9 mouse cellular contexts compared by ENCODE assay signal in the genomic region with DNA sequence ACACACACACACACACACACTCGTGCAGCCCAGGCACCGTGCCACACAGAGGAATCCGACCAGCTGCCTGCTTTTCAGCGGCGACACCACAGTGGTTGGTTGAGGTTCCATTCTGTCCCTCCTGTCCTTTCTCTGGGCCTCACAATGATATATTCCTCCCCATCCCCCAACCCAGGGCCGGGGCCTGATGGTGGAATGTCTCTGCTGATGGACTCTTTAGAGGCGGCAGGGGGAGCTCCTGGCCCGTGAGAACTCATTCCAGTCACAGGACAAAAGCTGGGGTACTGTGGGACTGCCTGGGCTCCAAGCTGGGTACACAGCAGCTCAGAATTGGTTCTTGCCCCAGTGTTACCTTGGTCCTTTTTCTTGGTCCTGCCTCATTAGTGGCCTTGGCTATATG.
DNase-seq lines count a peak whose midpoint lies in the region; ATAC-seq lines count a peak whose summit lies in the region.
"Had no signal": no experiment of that assay in that cellular context is flagged by ENCODE, and none has a peak within 500 bp of the region (broad histone marks: within the 10 kb centered on the region; RNA-seq: fewer than 3 reads in every experiment).

No protein-coding gene starts in this region.

- H3K4me3 ChIP-seq in forebrain, embryonic 10.5 days: no peak overlapping the region
- H3K4me3 ChIP-seq: limb, embryonic 15.5 days had no signal

- peaks cover 80% of the 10 kb centered on the region for H3K4me1 ChIP-seq in forebrain, embryonic 10.5 days
- H3K4me1 ChIP-seq: limb, embryonic 15.5 days had no signal

- H3K27ac ChIP-seq in forebrain, embryonic 10.5 days: peak overlapping the region; percentile 68
- H3K27ac ChIP-seq: limb, embryonic 15.5 days had no signal

- peaks cover 79% of the 10 kb centered on the region for H3K27me3 ChIP-seq in forebrain, embryonic 10.5 days (ENCODE audit: poor library complexity, severe bottlenecking)

- WGBS in forebrain, embryonic 10.5 days: 1% methylated on average over 8 of the region's 8 CpGs

- peak; percentile 24 for DNase-seq in heart, adult 8-10 months (ENCODE audit: low spot score)
- DNase-seq in heart, adult 11 months: no peak
- peak; percentile 61 for DNase-seq in adrenal gland, postnatal 25 days
- peak; percentile 76 for DNase-seq in forebrain, embryonic 10.5 days (ENCODE audit: extremely low spot score, low spot score)
- DNase-seq in layer of hippocampus, adult 9-11 months: peak; percentile 62
- peak; percentile 75 for DNase-seq in right cerebral cortex, postnatal 4 days

- H3K9me3 ChIP-seq in forebrain, embryonic 10.5 days: no peaks in the 10 kb centered on the region
- H3K9me3 ChIP-seq: limb, embryonic 15.5 days had no signal

- H3K36me3 ChIP-seq in forebrain, embryonic 10.5 days (replicated peaks): no peaks in the 10 kb centered on the region
- H3K36me3 ChIP-seq: limb, embryonic 15.5 days had no signal

- ATAC-seq in hematopoietic stem cell, adult 5-6 weeks (replicated peaks in 1 of 2; ENCODE audit: insufficient read depth in 1 of 2, low FRiP score in 2 of 2, low TSS enrichment in 1 of 2, low read depth in 1 of 2, poor library complexity in 2 of 2, severe bottlenecking in 2 of 2): peak; percentile 69 to 75
- peak; percentile 56 for ATAC-seq in megakaryocyte-erythroid progenitor cell, adult 5-6 weeks (replicated peaks; ENCODE audit: low FRiP score, low TSS enrichment, poor library complexity, severe bottlenecking)
